Mouse (Mus musculus) left cerebral cortex, adult 18-20 months (tissue): ENCODE data around the gene Gimd1. TPM values are rescaled to one million over a fixed set of nuclear protein-coding genes. Genes with fewer than 3 reads are reported as not detected.

Experiments
- total RNA-seq, 2 experiments: library from RNA; stranded (reverse); gene quantifications; 2 replicates each; pipeline ENCODE4 v1.2.3; 2021

The Gimd1 gene
- total RNA-seq, 2 experiments from 2014 or later = not detected

Other genes with a start within 250 kb of the Gimd1 start
- gene Tbck, start 54.3 kb downstream of the Gimd1 start, total RNA-seq = 10 to 100 TPM; 32.6 to 34.1 TPM
- 10 to 100 TPM; 51.2 to 54.8 TPM for gene Aimp1, start 54.5 kb downstream of the Gimd1 start, total RNA-seq